Mouse (Mus musculus) embryonic facial prominence, embryonic 11.5 days (tissue): Measurements from ENCODE around the gene Nedd9. TPM values are rescaled to one million over a fixed set of nuclear protein-coding genes. Genes with fewer than 3 reads are reported as not detected.

Experiments used
- ATAC-seq: fragments of 200-750 bp; cut with Nextera tagmentation; replicated peaks from 2 replicates; pipeline ENCODE4 v1.8.0; 2017; ENCODE audit warnings: low read depth; ENCODE audit not compliant: insufficient number of reproducible peaks, low FRiP score, low TSS enrichment
- DNase-seq: peaks from one replicate; pipeline ENCODE4 v3.0.0-alpha.2; 2015; ENCODE audit warnings: low spot score
- H3K27ac ChIP-seq: fragments of 300-500 bp; sonication (generic); replicated peaks from 2 replicates; pipeline ENCODE4 v1.5.1; 2014; ENCODE audit warnings: mild to moderate bottlenecking, low read depth, low read length, control low read depth
- H3K27me3 ChIP-seq: fragments of 300-500 bp; sonication (generic); 2 replicates; pipeline ENCODE4 v1.6.1; 2014; ENCODE audit warnings: mild to moderate bottlenecking, low read length, moderate library complexity, mixed read lengths; ENCODE audit not compliant: control insufficient read depth, insufficient read depth
- H3K36me3 ChIP-seq: fragments of 300-500 bp; sonication (generic); replicated peaks from 2 replicates; pipeline ENCODE4 v1.6.1; 2014; ENCODE audit warnings: low read depth, mild to moderate bottlenecking, low read length, moderate library complexity, mixed read lengths; ENCODE audit not compliant: control insufficient read depth, insufficient read depth
- H3K4me1 ChIP-seq: fragments of 300-500 bp; sonication (generic); 2 replicates; pipeline ENCODE4 v1.6.1; 2014; ENCODE audit warnings: low read length, mixed read lengths; ENCODE audit not compliant: control insufficient read depth, insufficient read depth
- H3K4me2 ChIP-seq: fragments of 300-500 bp; sonication (generic); 2 replicates; pipeline ENCODE4 v1.6.1; 2014; ENCODE audit warnings: low read depth, mild to moderate bottlenecking, control low read depth, low read length, moderate library complexity
- H3K4me3 ChIP-seq: fragments of 300-500 bp; sonication (generic); 2 replicates; pipeline ENCODE4 v1.5.1; 2014; ENCODE audit warnings: low read depth, low read length, control low read depth
- H3K9ac ChIP-seq: fragments of 300-500 bp; sonication (generic); replicated peaks from 2 replicates; pipeline ENCODE4 v1.6.1; 2014; ENCODE audit warnings: mild to moderate bottlenecking, control low read depth, low read length
- H3K9me3 ChIP-seq: fragments of 300-500 bp; sonication (generic); replicated peaks from 2 replicates; pipeline ENCODE4 v1.6.1; 2016; ENCODE audit warnings: mild to moderate bottlenecking, low read length, inconsistent platforms, mixed read lengths; ENCODE audit not compliant: control insufficient read depth
- WGBS: fragments of 180-500 bp; shearing (Covaris S2); extraction: QIAGEN DNeasy Blood & Tissue Kit; methylation state at CpG from one replicate; pipeline ENCODE4 v1.1.7; 2014; 5-methylcytosine and 5-hydroxymethylcytosine counted together
- polyA plus RNA-seq: library from polyadenylated mRNA; unstranded; fragments of >200 nt; fragmentation: Nextera tagmentation; extraction: Ambion mirVana; gene quantifications from 2 replicates; pipeline ENCODE4 v1.2.1, GENCODE M21; 2014

Nedd9 gene
- polyA plus RNA-seq, 1 experiment from 2014 or later = 20.1 TPM

GRCm38 (mm10) chr13:41378462-41378861 is 108.7 kb downstream of the Nedd9 start:
- ATAC-seq (no peak), DNase-seq (no peak)
- no peak overlapping the region for H3K4me2 ChIP-seq
- H3K9me3 ChIP-seq = no peaks in the 10 kb centered on the region
- H3K36me3 ChIP-seq = no peaks in the 10 kb centered on the region
- H3K9ac ChIP-seq = no peak overlapping the region
- H3K4me1 ChIP-seq = no peaks in the 10 kb centered on the region
- H3K4me3 ChIP-seq = no peak overlapping the region
- H3K27me3 ChIP-seq = no peaks in the 10 kb centered on the region
- no peak overlapping the region for H3K27ac ChIP-seq
- 73% methylated on average over 5 of the region's 5 CpGs for WGBS

- Histone ChIP-seq H3K36me3 (no peaks in the 10 kb centered on the region), H3K4me2 (no peak overlapping the region), H3K4me3 (no peak overlapping the region), H3K9ac (no peak overlapping the region), H3K9me3 (no peaks in the 10 kb centered on the region), H3K27ac (no peak overlapping the region), H3K4me1 (no peaks in the 10 kb centered on the region), H3K27me3 (no peaks in the 10 kb centered on the region)
- ATAC-seq (no peak), DNase-seq (no peak)
- WGBS = 73% methylated on average over 9 of the region's 9 CpGs
These were observed 109.3 kb downstream of the Nedd9 start for GRCm38 (mm10) chr13:41377856-41378255.

- DNase-seq (no peak), ATAC-seq (no peak)
- Histone ChIP-seq H3K36me3 (no peaks in the 10 kb centered on the region), H3K27me3 (no peaks in the 10 kb centered on the region), H3K9ac (no peak overlapping the region), H3K9me3 (no peaks in the 10 kb centered on the region), H3K27ac (no peak overlapping the region), H3K4me1 (no peaks in the 10 kb centered on the region), H3K4me3 (no peak overlapping the region), H3K4me2 (no peak overlapping the region)
- whole genome bisulfite sequencing = 11% methylated on average over 2 of the region's 2 CpGs
These were observed 110.1 kb downstream of the Nedd9 start for GRCm38 (mm10) chr13:41377011-41377431.

GRCm38 (mm10) chr13:41376111-41376510 is 111.1 kb downstream of the Nedd9 start:
- H3K9me3 ChIP-seq = no peaks in the 10 kb centered on the region
- H3K36me3 ChIP-seq = no peaks in the 10 kb centered on the region
- no peak overlapping the region for H3K4me3 ChIP-seq
- no peak overlapping the region for H3K9ac ChIP-seq
- ATAC-seq = no peak
- no peak for DNase-seq
- no peak overlapping the region for H3K27ac ChIP-seq
- 75% methylated on average over 4 of the region's 4 CpGs for WGBS
- H3K27me3 ChIP-seq = no peaks in the 10 kb centered on the region
- H3K4me2 ChIP-seq = no peak overlapping the region
- H3K4me1 ChIP-seq = no peaks in the 10 kb centered on the region

GRCm38 (mm10) chr13:41375696-41376095 is 111.5 kb downstream of the Nedd9 start:
- Histone ChIP-seq H3K36me3 (no peaks in the 10 kb centered on the region), H3K4me3 (no peak overlapping the region), H3K9me3 (no peaks in the 10 kb centered on the region), H3K27ac (no peak overlapping the region), H3K4me1 (no peaks in the 10 kb centered on the region), H3K9ac (no peak overlapping the region), H3K27me3 (no peaks in the 10 kb centered on the region), H3K4me2 (no peak overlapping the region)
- ATAC-seq = no peak
- WGBS = 70% methylated on average over 6 of the region's 6 CpGs
- no peak for DNase-seq

GRCm38 (mm10) chr13:41374886-41375285 is 112.3 kb downstream of the Nedd9 start:
- Histone ChIP-seq H3K4me3 (no peak overlapping the region), H3K4me1 (no peaks in the 10 kb centered on the region), H3K9ac (no peak overlapping the region), H3K36me3 (no peaks in the 10 kb centered on the region), H3K4me2 (no peak overlapping the region), H3K27ac (no peak overlapping the region), H3K27me3 (no peaks in the 10 kb centered on the region), H3K9me3 (no peaks in the 10 kb centered on the region)
- DNase-seq (no peak), ATAC-seq (no peak)
- 90% methylated on average over 1 of the region's 1 CpGs for WGBS

- H3K4me3 ChIP-seq = no peak overlapping the region
- H3K9ac ChIP-seq = no peak overlapping the region
- H3K9me3 ChIP-seq = no peaks in the 10 kb centered on the region
- no peak for ATAC-seq
- no peaks in the 10 kb centered on the region for H3K27me3 ChIP-seq
- H3K27ac ChIP-seq = no peak overlapping the region
- H3K36me3 ChIP-seq = no peaks in the 10 kb centered on the region
- DNase-seq = no peak
- 80% methylated on average over 8 of the region's 8 CpGs for WGBS
- no peaks in the 10 kb centered on the region for H3K4me1 ChIP-seq
- H3K4me2 ChIP-seq = no peak overlapping the region
These were observed 114.4 kb downstream of the Nedd9 start for GRCm38 (mm10) chr13:41372555-41373460.

GRCm38 (mm10) chr13:41371547-41371946 is 115.6 kb downstream of the Nedd9 start:
- H3K36me3 ChIP-seq = no peaks in the 10 kb centered on the region
- no peak overlapping the region for H3K27ac ChIP-seq
- 80% methylated on average over 3 of the region's 3 CpGs for WGBS
- H3K4me3 ChIP-seq = no peak overlapping the region
- no peaks in the 10 kb centered on the region for H3K9me3 ChIP-seq
- DNase-seq = no peak
- no peaks in the 10 kb centered on the region for H3K27me3 ChIP-seq
- no peak overlapping the region for H3K4me2 ChIP-seq
- no peak overlapping the region for H3K9ac ChIP-seq
- no peaks in the 10 kb centered on the region for H3K4me1 ChIP-seq
- ATAC-seq = no peak
